Mouse (Mus musculus) right cerebral cortex, adult 2 months (tissue): ENCODE measurements at regions not wholly inside any gene's neighbourhood (a gene's known extent, or its start where the extent isn't known, plus 50 kb on each side); places are given as distances from the start of the nearest gene placed in this dataset.

ENCODE experiments used
- DNase-seq, 2 experiments: peaks; one replicate each; pipeline ENCODE4 v3.0.0; 2021 to 2022; ENCODE audit warnings: low spot score in 2 of 2

DNA sequence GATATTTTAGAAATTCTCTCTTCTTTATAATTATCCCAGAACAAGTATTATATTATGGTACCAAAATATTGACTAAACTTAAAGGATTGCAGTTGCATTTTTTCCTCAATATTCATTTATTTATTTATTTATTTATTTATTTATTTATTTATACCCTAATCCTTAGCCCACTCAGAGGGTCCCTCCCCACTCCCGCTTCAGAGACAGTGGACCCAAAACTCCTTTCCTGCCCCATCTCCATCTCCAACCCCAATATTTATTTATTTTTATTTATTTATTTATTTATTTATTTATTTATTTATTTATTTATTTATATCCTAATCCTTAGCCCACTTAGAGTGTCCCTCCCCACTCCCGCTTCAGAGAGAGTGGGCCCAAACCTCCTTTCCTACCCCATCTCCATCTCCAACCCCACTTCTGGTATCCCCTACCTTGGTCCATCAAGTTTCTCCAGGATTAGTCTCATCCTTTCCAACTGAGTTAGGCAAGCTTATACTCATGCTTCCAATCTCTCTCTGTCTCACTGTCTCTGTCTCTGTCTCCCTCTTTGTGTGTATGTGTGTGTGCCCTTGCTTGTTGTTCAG is 1340.8 kb downstream of the Cntnap5b start:
- DNase-seq, result no peak

DNA sequence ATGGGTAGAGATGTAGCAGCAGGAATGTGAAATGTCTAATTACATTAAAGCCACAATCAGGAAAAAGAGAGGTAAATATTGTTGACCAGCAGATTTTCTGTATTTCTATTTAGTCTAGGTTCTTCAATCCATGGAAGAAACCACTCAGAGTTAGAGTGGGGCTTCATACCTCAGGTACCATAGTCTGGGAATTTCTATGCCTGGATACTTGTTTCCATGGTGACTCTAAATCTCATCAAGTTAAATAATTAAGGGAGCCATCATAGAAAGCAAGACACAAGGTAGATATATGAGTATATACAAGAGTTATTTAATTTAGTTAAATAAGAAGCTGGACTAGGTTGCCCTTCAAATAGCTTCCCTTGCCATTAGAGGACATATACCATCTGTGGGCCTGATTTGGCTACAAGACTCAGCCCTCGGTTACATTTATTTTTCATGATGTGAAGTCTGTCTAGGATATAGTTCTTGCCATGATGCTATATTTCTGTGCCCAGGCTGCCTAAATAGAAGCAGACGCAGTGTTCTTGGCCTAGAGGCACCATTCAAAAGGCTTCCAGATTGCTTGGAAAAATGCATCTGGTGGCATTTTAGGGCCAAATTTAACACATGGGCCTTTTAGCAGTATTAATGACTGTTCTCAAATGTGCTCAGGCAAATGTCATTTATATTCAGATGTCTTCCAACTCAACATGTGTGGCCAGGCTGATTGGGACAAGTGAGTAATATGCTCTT is 1349.7 kb downstream of the Cntnap5b start:
- peak in 1 of 2 experiments; percentile 1 for DNase-seq

DNA sequence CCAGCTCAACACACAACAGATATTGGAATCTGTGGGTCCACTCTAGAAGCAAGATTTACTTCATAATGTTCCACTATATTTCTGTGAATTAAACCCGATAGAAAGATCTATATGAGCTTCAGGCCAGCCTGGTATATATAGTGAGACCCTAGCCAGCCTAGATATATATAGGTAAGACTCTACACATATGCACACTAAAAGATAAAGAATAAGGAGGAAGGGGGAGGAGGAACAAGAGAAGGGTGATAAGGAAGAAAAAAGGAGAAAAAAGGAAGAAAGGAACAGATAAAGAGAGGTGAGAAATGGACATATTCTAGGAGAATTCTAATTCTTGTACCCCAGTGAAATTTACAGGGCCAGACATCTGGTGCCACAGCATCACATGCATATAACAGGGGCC is 1354.7 kb downstream of the Cntnap5b start:
- no peak for DNase-seq

GRCm38 (mm10) chr1:101166666-101167065 is 1394.1 kb downstream of the Cntnap5b start:
- DNase-seq, result no peak
